Mouse (Mus musculus) urinary bladder, postnatal 14 days (tissue): ENCODE measurements around the gene Sipa1l2.

Experiments
- DNase-seq: peaks from one replicate; pipeline ENCODE4 v3.0.0; 2021; ENCODE audit warnings: low spot score

Gene Sipa1l2

DNA sequence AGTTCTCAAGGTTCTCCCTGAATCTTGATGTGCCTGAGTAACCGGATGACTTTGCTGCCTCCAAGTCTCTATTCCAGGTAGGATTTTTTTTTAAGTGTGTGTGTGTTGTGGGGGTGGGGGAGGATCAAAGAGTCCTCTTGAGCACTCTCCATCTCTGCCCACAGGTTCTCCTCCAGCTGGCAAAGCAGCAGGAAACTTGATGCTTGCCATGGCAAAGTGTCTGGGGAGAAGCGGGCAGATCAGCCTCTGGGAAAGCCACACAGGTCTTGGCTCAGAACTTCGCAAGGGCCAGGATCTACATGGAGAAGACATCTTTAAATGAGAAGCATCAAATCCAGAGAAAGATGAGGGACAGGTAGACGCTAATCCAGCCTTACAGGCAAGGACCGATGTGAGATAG, 10.8 kb upstream of the Sipa1l2 start:
- no peak for DNase-seq

- DNase-seq: no peak
Observed at GRCm38 (mm10) chr8:125576127-125576526, 6.5 kb upstream of the Sipa1l2 start.

DNA sequence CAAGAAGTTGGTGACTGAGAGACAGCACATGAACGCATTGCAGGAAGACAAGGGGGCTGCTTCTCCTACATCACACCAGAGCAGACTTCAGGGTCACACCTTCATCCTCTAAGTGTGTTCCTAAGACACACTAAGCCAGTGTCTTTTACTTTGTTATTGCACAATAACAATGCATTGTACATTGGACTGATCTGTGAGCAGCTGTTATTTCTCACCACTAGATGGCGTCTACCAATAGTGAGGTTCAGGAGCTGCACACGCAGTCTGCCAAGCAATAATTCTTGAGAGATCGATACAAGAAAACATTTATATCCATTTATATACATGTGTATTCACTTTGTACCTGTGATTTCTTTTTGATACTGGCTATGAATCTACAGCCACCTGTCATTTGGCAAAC, 4.7 kb upstream of the Sipa1l2 start:
- peak; percentile 46 for DNase-seq

DNA sequence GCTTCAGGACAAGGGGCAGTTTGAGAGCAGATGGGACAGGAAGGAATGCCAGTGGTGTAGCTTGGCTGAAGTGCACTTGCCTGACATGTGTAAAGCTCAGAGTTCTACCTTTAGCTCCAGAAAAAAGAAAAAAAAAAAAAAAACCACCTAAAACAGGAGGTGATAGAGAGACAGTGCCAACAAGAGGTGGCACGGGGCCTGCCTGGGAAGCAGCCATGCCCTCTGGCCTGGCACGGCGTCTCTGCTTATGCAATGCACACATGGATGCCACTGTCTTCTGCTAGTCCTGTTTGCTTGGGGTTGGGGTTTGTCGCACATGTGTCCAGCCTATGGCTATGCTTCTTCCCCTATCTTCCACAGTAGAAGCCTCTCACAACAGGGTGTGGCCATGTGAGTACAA, 2.6 kb upstream of the Sipa1l2 start:
- DNase-seq: no peak

- peak; percentile 46 for DNase-seq
Observed at GRCm38 (mm10) chr8:125570835-125571465, 1.3 kb upstream of the Sipa1l2 start.

DNA sequence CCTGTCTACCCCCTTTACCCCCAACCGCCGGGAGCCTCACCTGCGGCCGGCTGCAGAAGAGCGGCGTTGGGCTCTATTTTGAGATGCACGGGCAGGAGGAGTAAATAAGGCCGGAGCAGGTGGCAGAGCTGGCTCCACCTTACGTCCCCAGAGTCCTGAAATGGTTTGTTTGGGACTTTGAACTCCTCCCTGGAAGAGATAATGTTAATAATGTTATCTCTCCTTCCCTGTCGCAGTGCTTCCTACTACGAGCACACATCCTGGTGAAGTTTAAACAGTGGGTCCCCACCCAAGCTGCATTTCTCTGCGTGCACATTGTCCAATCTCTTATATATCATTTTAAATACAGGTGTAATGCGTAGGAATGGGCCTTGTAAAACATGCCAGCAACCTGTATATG, 781 bp upstream of the Sipa1l2 start:
- DNase-seq: no peak

DNA sequence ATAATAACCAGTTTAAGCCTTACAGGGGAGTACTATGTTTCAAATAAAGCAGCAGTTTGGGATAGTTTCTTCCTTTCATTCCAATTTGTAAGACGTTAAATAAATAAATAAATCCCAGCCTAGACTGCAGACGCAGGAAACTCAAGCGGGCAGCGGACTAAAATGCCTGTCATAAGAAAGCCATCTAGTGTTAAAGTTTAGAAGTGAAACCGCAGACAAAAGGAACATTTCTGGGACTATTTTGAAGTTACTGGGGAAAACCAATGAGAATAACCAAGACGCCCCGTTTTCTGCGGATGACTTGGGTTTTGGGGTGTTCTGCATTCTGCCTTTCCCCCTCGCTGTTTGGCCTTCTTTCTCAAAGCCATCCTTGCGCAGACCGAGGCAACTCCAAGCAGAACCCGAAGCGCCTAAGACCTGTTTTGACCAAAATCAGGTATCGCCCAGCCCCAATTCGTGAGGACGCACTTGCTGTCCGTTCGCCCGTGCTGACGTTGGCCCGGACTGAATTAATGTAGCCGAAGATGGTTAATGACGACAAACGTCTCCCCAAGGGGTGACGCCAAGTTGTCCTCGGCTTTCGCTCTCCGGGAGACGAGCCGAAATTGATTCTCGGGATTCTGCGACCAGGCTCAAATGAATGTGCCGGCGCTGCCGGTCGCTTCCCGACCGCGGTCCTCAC, 616 bp downstream of the Sipa1l2 start:
- DNase-seq: peak; percentile 43

- peak; percentile 47 for DNase-seq
Observed at GRCm38 (mm10) chr8:125568421-125568850, 1.2 kb downstream of the Sipa1l2 start.

- DNase-seq: no peak
Observed at GRCm38 (mm10) chr8:125567569-125567968, 2.0 kb downstream of the Sipa1l2 start.

DNA sequence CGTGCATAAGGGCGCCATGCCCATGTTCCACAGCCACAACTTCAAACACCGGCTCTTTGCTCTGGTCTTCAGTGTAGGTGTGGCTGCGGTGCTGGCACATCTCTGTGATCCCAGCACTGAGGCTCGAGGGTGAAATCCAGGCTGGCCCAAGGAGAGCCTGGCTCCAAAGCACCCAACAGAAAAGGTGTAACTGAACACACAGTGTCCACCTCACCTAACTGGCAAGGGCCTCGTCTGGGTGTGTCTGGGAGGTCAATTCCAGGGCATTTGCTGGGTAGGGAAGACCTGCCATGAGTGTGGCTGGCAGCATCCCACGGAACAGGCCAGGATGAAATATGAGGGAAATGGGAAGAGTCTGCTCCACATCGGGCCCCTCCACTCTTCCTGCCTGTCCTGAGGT, 6.7 kb downstream of the Sipa1l2 start:
- DNase-seq: no peak

GRCm38 (mm10) chr8:125560825-125561490, 8.7 kb downstream of the Sipa1l2 start:
- no peak for DNase-seq

GRCm38 (mm10) chr8:125559066-125559653, 10.4 kb downstream of the Sipa1l2 start:
- no peak for DNase-seq

DNA sequence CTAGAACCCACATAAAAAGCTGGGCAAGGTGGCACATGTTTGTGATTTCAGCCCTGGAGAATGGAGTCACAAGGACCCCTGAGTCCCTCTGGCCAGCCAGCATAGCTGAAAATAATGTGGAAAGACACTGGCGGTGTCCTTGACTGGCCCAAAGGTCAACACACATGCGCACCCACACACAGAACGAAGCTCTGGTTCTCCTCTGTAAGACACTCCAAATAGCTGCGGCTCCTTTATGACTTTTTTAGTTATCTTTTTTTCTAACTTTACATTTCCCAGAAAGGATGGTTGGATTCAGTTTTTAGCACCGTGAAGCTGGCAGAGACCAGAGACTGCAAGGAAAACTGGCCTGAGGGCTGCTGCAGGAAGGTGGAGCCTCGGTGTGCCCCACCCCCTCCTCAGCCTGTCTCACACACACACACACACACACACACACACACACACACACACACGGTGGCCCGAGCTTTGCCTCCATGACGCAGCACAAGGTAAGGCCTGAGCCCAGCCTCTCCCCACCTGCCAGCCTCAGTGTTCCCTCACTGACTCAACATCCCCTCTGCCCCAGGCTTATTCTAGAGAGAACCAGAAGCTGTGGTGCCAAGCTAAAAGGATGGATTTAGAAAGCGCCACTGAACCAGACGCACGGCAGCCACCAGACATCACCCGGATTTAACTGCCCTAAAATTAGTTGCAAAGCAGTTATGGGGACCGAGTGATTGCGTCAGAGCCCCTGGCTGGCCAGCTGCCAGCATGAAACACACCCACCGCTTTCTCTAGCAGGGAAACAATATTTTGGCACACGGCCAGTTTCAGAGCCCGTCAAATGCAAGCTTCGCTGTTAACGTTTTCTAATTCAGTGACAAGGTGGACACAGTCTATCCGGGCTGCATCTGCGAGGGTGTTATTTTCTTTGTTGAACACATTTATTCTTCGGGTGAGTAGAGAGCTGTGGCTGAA, 11.2 kb downstream of the Sipa1l2 start:
- DNase-seq: peak; percentile 85

DNA sequence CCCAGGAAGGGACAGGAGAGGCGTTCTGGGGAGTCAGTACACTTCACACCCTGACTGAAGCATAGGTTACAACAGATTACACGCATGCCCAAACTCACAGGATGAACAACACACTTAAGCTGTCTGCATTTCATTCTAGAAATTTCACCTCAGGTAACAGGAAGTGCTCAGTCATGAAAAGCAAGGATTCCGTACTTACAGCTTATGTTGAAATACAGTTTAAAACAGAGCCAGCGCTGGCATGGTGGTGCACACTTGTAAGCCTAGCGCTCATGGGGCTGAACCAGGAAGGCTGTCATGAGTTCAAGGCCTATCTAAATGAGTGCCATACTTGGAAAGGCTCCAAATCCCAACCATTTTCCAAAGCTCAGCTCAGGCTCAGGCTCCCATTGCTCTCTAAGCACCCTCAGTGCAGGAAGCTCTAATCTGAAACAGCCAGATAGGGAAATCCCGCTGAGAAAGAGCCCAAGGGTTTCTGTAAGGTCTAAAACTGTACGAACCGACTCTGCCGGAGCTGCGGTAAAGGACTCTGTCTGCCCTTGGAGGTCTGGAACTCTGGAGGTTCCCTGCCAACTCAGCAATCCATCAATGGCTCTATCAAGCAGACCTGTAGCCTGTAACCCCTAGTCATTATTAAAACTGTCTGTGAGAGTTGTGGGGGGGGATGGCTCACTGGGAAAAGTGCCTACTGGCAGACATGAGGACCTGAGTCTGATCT, 12.1 kb downstream of the Sipa1l2 start:
- no peak for DNase-seq

GRCm38 (mm10) chr8:125556706-125557105, 12.9 kb downstream of the Sipa1l2 start:
- no peak for DNase-seq

GRCm38 (mm10) chr8:125550567-125550966, 19.0 kb downstream of the Sipa1l2 start:
- DNase-seq: no peak

GRCm38 (mm10) chr8:125547296-125547695, 22.3 kb downstream of the Sipa1l2 start:
- DNase-seq: no peak

DNA sequence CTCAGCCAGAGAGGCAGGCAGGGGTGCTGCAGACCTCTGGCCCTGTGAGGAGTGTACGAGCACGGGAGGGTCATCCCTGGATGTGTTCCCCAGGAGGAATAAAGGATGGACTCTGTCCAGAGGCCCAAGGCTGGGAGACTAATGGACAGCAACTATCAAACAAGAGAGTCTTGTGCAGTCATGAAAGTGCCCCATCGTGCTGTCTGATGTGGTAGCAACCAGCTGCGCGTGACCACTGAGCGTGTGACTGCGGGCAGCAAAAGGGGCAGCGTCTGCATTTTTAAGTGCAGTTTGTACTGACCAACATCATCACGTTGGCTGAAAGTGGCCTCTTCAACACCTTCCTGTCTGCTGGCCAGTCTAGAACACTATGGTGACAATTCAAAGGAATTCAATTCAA, 23.7 kb downstream of the Sipa1l2 start:
- no peak for DNase-seq

GRCm38 (mm10) chr8:125542893-125543613, 26.6 kb downstream of the Sipa1l2 start:
- DNase-seq: no peak
